Mouse (Mus musculus) urinary bladder, postnatal 25 days (tissue): ENCODE data around the gene Gm20696.

ENCODE experiments used
- DNase-seq: peaks from one replicate; pipeline ENCODE4 v3.0.0; 2022; ENCODE audit warnings: low spot score

Gene Gm20696

DNA sequence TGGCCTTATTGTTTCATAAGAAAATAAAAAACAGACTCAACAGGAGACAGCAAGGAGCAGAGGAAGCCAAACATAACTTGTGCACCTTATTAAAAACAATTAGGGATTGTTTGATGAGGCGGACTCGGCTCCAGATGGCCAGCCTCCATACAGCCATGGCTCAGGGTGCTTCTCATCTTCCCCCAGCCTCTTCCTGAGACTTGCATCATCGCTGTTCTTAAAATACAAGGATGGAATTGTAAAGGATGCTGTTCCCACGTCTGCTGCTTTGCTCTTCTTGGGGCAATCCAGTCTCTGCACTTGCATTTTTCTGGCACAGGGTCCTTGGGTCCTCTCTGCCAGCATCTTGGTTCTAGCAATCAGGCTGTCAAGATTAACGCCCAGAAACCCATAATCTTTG lies 94.5 kb downstream of the Gm20696 start:
- DNase-seq: no peak

DNA sequence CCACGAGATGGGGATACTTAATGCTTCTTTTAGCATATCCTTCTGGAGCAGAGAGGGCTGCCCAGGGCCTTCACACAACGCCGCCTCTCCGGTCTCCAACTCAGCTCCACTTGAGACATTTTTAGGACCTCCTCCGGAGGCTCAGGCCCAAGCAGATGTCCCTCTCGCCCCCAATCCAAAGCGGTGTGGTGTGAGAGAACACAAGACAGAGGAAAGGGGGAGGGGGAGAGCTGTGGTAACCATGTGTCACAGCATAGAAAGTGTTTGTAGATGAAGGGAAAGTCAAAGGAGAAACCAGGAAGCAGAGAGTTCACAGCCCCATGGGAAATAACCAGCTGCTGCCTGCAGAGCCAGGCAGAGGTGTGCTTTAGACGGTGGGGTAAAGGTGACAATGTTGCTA lies 99.7 kb downstream of the Gm20696 start:
- DNase-seq: no peak

DNA sequence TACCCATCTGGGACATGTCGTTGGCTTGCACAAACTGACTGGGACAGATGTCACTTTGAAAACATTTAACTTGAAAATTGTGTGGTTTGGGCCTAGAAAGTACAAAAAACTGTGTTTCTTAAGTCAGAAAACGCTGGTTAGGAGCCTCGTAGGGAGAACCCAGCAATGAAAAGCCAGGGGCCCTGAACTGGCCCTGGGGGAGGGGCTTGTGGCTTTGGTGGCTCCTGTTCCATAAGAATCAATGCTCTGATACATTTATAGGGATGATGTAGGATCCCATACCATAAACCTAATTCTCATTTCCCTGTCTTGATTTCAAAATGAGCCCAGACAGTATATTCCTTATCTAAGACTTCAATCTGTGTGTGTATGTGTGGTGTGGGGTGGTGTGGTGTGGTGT lies 101.8 kb downstream of the Gm20696 start:
- DNase-seq: no peak

DNA sequence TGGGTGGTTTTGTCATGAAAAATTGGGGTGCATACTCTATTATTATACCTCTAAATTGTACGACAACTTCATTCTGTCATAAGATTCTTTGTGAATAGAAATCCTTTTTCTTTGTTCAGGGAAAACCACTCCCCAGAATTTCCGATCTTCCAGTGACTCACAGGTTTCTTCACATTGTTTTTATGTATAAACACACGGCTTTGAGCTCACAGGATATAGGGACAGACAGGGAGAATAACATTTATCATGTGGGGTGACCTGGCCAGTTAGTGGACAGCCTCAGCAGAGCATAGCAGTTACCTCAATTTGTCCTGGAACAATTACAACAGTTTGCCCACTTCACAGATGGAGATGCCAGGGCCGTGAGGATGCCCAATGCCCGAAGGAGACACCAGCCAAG lies 109.6 kb downstream of the Gm20696 start:
- no peak for DNase-seq

DNA sequence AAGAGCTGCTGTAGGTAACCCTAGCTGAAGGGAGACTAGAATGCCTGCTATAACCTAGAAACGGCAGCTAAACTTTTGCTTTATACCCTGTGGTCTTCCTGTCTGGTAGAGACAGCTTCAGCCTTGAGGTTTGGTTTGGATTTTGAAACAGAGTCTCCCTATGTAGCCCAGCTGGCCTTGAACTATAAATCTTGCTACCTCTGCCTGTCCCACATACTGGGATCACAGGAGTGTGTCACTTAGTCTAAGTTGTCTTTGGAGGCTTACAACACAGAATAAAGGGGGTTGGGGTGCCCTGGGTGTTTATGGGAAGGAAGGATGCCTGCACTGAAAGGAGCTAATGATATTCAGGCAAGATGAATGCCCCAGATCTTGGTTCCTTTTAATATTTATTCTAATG lies 113.8 kb downstream of the Gm20696 start:
- DNase-seq: no peak

DNA sequence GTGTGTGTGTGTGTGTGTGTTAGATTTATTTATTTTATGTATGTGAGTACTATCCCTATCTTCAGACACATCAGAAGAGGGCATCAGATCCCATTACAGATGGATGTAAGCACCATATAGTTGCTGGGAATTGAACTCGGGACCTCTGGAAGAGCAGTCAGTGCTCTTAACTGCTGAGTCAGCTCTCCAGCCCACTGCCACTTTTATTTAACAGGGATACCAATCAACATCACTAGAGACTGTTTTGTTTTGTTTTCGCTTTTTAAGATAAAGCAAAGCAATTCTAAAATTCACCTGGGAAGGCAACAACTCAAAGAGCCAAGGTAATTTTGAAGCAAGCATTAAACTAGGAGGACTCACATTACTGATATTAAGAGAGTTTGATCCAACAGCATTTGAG lies 120.2 kb downstream of the Gm20696 start:
- no peak for DNase-seq

DNA sequence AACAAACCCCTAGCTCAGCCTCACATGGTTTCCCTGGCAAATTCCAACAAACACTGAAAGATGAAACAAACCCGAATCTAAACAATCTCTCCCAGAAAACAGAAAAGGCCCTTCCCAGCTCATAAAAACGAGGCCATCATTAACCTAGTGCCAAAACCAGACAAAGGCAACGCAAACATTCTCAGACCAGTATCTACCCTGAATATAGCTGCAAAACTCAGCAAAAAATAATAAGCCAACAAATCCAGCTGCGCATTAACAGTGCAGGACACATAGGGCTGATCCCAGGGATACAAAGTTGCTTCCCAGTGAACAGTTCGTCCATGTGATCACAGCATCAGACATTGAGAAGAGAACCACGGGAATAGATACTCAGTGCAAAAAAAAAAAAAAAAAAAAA lies 121.2 kb downstream of the Gm20696 start:
- DNase-seq: no peak

DNA sequence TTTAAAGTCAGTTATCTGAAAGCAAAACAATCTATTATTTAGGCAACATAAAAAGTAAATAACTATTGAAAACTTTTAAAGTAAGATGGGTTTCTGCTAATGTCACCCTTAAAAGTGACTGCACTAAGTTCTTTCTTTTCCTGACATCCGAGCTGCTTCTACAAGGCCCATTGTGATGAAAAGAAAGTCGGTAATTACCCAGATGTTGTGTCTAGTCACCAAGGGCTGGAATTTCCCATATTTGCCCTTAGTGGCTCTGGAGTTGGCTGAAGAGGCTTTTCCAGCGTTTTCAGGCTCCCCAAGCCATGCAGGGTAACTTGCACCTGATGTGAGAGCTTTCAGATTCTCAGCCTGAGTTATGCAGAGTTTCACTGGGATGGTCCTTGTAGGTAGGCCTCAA lies 125.5 kb downstream of the Gm20696 start:
- no peak for DNase-seq

DNA sequence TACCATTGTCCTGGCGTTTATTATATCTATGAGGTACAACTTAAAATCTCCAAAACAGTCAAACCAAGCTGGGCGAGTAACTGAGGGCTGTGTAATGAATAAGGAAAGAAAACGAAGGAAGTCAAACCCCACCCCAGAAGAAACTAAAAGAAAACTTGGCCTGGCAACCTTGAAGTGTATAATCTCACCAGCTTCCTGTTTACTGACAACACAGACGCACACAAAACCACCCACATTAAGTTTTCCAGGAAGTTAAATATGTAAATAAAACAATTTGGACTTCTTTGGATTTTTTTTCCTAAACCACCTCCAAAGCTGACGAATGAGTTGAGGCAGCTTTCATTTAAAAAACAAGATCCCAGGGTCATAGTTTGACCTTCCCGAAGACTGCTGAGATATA lies 125.9 kb downstream of the Gm20696 start:
- DNase-seq: no peak

DNA sequence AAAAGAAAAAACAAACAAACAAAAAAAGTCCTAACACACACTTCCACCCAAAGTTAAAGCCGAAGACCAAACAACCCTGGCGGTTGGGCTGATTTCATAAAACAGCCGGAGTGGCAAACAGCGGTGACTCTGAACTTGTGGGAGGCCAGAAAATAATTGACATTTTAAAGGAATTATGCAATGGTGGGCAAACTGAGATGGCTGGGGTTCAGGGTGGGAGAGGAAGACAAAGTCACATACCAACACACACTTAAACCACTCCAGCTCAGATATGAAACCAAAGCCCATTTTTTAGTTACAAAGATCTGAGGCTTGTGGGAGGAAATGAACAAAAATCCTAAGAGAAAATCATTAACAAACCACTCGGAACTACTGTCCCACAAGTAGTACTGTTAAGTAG lies 126.5 kb downstream of the Gm20696 start:
- DNase-seq: no peak

DNA sequence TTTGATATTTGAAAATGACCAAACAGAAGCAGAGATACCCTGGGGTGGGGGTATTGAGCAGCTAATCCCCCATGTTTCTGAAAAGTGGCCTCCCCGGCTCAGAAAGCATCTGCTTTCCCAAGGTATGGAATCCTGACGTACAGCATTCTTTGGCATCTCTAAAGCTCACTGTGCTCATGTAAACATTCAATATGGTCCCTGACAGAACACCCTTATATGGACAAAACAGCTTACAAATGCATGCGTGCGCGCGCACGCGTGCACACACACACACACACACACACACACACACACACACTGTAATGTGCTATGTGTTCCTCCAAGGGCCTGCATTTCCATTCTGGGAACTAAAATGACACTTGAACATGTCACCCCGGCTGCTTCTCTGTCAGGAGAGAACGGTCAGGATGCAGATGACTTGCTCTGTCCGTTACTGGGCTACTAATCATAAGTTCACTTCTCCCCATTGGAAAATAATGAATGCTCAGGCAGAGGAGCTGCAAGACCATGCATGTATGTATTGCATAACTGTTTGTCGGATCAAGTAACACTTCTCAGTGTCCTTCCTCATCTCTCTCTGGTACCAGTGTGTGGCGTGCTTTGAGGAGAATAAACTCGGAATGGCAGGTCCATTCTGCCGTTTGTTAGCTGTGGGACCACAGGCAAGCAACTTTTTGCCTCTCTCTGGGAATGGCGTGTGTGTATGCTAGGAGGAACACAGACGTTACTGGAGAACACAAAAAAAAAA lies 128.2 kb downstream of the Gm20696 start:
- no peak for DNase-seq

DNA sequence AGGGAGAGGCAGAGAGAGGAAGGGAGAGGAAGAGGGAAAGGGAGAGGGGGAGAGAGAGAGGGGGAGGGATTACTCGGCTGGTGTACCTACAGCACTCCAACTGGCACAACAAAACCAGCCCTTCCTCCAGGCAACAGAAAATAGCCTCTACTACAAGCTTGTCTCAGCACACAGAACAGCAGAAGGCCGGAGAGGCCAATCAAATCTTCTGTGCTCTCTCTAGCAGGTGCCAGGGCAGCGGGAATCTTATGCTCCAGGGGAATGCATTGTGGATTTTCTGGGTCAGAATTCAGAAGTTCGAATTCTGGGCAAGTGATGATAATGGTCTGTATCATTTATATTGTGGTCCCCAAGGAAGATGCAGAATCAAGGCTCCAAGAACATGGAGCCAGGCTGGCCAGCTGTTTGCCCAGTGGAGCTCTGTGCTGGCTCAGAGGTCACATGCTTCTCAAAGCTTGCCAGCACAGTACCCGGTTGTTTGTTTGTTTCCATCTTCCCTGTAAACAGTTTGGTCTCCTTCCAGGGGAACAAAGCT lies 132.3 kb downstream of the Gm20696 start:
- no peak for DNase-seq

DNA sequence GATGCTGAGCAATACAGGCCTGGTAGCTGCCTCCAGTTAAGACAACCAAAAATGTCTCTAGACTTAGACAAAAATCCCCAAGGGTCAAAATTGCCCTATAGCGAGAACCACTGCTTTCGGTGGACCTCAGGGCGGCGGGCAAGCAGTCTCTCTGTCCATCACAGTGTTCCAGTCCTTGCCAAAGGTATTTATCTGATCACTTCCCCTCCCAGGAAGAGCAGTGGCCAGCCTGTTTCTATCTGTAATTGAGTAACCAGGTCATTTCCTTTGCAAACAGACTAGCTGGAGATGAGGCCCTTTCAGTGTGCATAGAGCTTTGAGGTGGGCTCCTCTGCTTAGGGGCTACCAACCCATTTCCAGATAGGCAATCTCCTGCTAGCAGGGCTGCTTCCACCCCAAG lies 134.1 kb downstream of the Gm20696 start:
- no peak for DNase-seq

DNA sequence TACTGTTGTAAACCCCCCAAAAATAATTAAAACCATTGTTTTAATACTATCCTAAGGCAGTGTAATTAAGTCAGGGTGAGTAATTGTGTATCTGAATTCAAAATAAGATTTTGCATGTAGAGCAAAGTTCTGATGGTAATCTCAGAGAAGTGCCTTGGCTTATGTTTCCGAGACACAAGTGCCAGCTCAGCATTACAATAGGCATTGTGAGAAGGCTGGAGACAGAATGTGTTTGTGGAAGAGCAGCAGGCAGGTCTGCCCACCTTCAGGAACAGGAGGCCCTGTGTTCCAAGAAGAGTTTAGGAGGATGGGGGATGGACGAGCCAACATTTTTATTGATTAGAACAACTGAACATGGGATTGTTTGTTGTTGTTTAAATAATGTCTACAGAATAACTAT lies 137.6 kb downstream of the Gm20696 start:
- no peak for DNase-seq

DNA sequence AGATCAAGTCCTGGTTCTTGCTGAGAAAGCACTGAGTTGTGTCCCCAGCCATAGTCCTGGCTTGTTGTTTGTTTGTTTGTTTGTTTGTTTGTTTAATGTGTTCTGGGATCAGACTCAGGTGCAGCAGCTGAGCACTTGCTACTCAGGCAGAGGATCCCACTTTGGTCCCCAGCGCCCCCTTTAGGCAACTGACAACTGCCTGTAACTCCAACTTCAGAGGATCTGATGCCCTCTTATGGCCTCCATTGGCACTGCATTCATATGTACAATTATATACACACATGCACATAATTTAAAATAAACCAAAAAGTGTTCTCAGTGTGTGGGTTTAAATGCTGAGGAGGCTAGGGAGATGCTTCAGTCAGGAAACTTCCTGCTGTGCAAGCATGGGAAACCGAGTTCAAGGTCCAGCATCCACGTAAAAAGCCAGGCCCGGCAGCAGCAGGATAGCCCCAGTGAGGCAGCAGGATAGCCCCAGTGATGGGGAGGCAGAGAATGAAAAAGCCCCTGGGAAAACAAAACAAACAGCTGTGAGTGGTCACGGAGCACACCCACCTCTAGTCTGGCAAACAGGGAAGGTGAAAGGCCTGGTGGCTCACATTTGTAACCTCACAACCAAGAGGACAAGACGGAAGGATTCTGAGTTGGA lies 139.0 kb downstream of the Gm20696 start:
- no peak for DNase-seq

DNA sequence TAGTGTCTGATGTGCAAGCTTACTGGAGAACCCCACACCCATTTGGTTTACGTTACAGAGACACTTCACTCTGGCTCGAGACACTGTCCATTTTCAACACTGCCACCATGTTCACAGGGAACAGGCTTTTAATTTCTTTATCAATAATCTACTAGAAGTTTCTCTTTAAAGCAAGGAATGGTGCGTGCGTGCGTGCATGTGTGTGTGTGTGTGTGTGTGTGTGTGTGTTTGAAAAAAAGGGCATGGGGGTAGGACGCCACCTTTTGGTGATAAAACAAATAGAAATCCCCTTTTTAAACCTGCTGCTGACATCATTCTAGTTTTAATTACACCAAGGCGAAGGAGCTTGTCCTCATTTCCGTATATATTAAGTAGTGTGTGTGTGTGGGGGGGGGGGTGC lies 141.2 kb downstream of the Gm20696 start:
- no peak for DNase-seq

DNA sequence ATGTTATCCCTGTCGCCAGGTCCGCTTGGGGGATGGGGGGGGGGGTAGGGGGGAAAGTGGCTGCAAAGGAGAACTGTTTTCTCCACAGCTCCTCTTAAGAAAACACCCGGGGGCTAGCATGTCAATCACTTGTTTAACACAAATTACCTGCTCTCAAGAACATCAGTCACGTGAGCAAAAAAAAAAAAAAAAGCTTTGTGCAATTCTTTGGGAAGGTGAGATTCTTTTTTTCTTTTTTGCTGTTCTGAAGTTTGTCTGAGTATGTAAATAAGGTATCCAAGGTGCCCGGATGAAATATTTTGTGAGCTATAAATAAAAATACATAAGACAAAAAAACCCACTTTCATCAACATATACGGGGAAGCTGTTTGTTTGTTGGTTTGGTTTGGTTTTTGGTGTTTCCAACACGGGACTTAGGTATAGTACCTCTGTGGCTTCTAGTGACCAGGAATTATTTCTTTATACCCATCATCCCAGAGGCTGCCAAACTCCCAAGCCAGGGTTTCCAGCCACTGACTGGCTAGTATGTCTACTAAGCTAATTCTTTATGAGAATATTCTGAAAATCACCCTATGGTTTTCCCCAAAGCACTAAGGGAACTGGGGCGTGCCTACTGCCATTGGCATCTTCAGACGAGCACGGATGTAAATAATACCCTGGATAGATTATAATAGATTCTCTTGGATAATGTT lies 142.8 kb downstream of the Gm20696 start:
- DNase-seq: no peak

DNA sequence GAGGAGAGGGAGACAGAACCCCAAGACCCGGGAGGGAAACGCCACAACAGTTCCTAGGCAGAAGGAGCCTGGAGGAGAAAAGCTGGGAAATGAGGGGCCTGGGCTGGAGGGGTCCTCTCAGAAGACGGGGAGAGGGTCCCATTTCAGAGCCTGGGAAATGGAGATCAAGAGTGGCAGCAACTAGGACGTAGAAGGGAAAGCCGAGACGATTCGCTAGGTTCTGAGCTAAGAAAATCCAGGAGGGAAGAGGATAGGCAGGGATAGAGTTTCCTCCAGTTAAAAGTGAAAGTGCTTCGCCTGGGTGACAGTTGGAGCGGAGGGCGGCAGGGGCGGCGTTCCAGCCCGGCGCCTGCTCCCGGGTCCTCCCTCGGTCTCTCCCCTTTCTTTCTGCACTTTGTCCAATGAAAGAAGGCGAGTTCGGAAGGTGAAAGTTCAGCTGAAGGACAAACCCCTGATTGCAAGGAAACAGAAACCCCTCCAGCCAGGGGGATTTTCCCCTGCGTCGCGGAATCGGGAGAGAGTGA lies 143.4 kb downstream of the Gm20696 start:
- DNase-seq: peak; percentile 57

DNA sequence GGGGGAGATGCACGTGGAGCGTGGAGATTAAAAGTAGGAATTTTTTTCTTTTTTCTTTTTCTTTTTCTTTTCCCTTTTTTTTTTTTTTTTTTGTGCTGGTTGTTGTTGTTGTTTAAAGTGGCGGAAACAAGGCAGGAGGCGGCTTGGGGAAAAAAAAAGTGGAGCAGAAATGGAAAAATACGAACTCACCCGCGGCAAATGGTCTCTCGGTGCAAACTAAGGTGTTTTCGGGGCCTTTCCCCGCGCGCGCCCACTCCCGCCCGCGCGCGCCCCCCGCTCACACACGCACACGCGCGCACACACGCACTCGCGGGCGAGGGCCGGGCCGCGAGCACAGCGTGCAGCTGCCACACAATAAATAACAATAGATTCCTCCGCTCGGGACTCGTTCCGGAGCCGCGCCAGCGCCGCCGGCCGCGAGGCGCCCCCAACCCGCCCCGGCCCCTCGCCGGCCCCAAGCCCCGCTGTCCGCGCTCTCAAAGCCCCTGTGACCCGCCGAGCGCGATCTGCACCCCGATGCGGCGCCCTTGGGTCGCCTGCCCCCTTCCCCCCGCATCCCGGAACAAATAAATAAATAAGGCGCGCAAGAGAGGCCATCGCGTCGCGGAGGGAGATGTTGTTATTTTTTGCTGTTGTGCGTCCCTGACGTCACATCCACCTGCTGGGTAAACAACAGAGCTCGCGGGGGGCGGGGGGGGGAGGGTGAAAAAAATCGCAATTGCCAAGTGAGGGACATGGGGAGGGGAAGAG lies 144.1 kb downstream of the Gm20696 start, which contains the start of gene Foxp1:
TSS of gene Foxp1 (minus strand) at position 363 of the 750 bp plus-strand sequence.
- peak; percentile 67 for DNase-seq

DNA sequence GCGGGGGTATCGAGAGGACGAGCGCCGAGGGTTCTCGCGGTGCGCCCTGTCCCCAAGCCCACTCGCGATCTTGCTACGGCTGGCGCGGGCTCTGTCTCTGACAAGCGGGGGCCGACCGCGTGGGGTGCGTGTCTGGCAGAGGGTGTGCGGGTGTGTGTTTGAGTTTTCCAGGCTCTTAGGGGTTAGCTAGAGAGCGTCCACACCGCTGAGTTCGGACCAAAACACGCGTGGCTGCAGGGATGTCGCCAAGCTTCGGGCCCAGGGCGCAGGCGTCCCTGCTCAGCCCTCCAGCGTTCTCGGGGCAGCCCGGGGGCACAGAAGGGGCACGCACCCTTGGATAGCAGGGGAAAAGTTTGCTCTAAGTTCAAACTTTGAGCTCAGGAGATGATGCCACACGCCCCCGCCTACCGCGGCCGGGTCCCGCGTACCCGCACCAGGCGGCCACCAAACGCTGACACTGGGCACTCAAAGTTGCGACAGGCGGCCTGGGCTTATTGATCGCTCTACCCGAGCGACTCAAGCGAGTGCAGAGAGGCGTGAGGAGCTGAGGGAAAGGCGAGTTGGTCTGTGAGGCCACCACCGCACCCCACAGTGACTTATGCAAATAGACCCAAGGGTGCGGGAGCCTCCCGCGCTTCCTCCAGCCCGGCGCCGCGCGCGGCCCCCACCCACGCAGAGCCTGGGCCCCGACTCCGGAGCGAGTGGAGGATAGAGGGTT lies 144.8 kb downstream of the Gm20696 start:
- peak; percentile 51 for DNase-seq

DNA sequence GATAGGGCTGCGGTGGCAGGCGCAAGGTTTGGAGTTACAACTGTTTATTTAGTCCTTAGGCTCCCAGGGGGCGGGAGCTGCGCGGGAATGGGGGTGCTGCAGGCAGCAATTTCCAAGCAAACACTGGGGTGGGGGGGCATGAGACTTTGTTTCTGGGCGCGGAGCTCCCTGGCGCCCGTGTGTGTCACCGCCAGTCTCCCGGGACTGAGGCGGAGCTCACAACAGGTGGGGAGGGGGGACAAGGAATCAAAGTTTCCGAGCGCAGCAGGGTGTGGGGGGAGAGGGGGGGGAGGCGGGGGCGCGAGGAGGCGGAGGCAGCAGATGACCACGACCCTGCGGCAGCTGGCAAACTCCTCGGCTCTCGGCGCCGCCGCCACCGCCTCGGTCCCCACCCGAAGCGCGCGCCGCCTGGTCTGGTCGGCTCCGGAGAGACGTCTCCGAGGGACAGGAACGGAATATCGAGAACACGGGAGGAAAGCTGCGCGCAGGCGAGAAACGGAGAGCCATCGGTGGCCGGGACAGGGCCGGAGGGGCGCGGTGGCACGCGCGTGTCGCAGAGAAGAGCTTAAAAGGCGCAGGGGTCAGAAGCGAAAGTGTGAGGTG lies 145.5 kb downstream of the Gm20696 start:
- peak; percentile 52 for DNase-seq
